Mouse (Mus musculus): ENCODE results near the gene Lrrc74a.

DNA sequence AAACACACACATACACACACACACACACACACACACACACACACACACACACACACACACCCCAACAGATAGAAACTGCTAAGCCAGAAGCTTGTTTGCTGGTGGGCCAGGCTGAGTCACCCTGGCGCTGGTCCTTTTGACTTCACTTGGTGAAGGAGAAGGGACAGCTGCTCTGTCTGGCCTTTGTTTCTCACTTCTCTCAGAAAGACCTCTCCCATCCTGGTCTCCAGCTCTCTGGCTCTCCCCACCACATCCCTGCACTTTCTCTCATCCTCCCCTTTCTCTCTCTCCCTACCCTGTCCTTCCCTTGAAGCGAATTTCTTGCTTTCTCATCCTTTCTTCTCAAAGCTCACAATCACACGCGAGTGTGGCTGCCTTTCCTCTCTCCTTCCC, 70.1 kb downstream of the Lrrc74a start:
- TF ChIP-seq POLR2A (IDR thresholded peaks at IDR 0.05; ENCODE audit: insufficient read depth, low read length), result no peak
- no peak for TF ChIP-seq CTCF (IDR thresholded peaks at IDR 0.05; ENCODE audit: low read depth, low read length)
- TF ChIP-seq EP300 (IDR thresholded peaks at IDR 0.05; ENCODE audit: insufficient read depth, low read depth, low read length), result 0 out of 2 replicates have a peak, but pooled peaks have one; percentile 60
